Mouse (Mus musculus) G1E (cell line): ENCODE measurements around the gene Polr3gl. TPM values are rescaled to one million over a fixed set of nuclear protein-coding genes. Genes with fewer than 3 reads are reported as not detected.
A peak's percentile ranks its signal among the peaks of the same experiment; 100 is the strongest.

Source experiments
- ATAC-seq: 2 replicates; pipeline ENCODE4 v1.8.0; 2016; ENCODE audit warnings: mild to moderate bottlenecking; ENCODE audit not compliant: insufficient number of reproducible peaks, poor library complexity, low FRiP score, severe bottlenecking; ENCODE audit errors: extremely low read depth
- DNase-seq: peaks from one replicate; pipeline ENCODE4 v3.0.0; 2012; ENCODE audit warnings: low spot score
- H3K27me3 ChIP-seq: 2 replicates; pipeline ENCODE4 v1.6.1; 2012; ENCODE audit warnings: mild to moderate bottlenecking, low read length, inconsistent platforms; ENCODE audit not compliant: insufficient read depth
- H3K36me3 ChIP-seq: replicated peaks from 2 replicates; pipeline ENCODE3; 2012; ENCODE audit warnings: mild to moderate bottlenecking, inconsistent platforms
- H3K4me1 ChIP-seq: 2 replicates; pipeline ENCODE4 v1.6.1; 2012; ENCODE audit warnings: low read depth, low read length, inconsistent platforms, mixed read lengths; ENCODE audit not compliant: insufficient read depth
- H3K4me3 ChIP-seq: 2 replicates; pipeline ENCODE4 v1.5.1; 2012; ENCODE audit warnings: low read depth, mild to moderate bottlenecking, inconsistent platforms, low read length, moderate library complexity, mixed read lengths
- H3K9me3 ChIP-seq: replicated peaks from 2 replicates; pipeline ENCODE4 v1.6.1; 2012; ENCODE audit warnings: inconsistent platforms
- CTCF ChIP-seq: IDR thresholded peaks from 2 replicates; pipeline ENCODE4 v1.5.1; 2012; ENCODE audit warnings: low read depth, low read length, inconsistent platforms, mixed read lengths
- GATA1 ChIP-seq: IDR thresholded peaks from 2 replicates; pipeline ENCODE4 v1.6.1; 2012; ENCODE audit warnings: borderline replicate concordance, low read length, inconsistent platforms, mixed read lengths
- GATA2 ChIP-seq: IDR thresholded peaks from 2 replicates; pipeline ENCODE4 v1.6.1; 2012; ENCODE audit warnings: low read depth, low read length, inconsistent platforms, borderline replicate concordance
- POLR2AphosphoS5 ChIP-seq: IDR thresholded peaks from 2 replicates; pipeline ENCODE4 v1.6.1; 2012; ENCODE audit warnings: low read depth, low read length, inconsistent platforms; ENCODE audit not compliant: insufficient replicate concordance
- TAL1 ChIP-seq: conservative IDR thresholded peaks from 2 replicates; pipeline ENCODE4 v1.6.1; 2012; ENCODE audit warnings: low read depth, low read length, inconsistent platforms, mixed read lengths
- polyA plus RNA-seq: library from polyadenylated mRNA; stranded (reverse); fragments of >175 nt; gene quantifications from 2 replicates; pipeline ENCODE4 v1.2.3, GENCODE M21; 2012
- total RNA-seq, 2 experiments: library from RNA; stranded (forward) in 1 of 2; stranded (reverse) in 1 of 2; fragments of 200-1000 nt in 1 of 2; fragments of >200 nt in 1 of 2; fragmentation: Nextera tagmentation in 1 of 2; gene quantifications; 2 replicates each; pipeline ENCODE4 v1.2.3; 2014 to 2017

The Polr3gl gene
- total RNA-seq (2014; fragmentation: Nextera tagmentation), result 40.0 and 45.7 TPM in 2 replicates
- 35.4 and 40.7 TPM in 2 replicates for total RNA-seq (2017)
- 12.0 and 12.5 TPM in 2 replicates for polyA plus RNA-seq

- Histone ChIP-seq H3K9me3 (peaks cover 8% of the 10 kb centered on the region), H3K4me3 (peak within 1 kb of the TSS; percentile 82), H3K4me1 (peaks cover 47% of the 10 kb centered on the region), H3K27me3 (peaks cover 37% of the 10 kb centered on the region), H3K36me3 (peaks cover 9% of the 10 kb centered on the region)
- TF ChIP-seq TAL1 (no peak), POLR2AphosphoS5 (no peak), GATA1 (no peak), CTCF (no peak), GATA2 (no peak)
- DNase-seq (peak; percentile 96), ATAC-seq (peak; percentile 99)
Measured at GRCm38 (mm10) chr3:96593790-96594560, at the start of gene Polr3gl. Polr3gl (minus strand) TSS chr3:96594181.

DNA sequence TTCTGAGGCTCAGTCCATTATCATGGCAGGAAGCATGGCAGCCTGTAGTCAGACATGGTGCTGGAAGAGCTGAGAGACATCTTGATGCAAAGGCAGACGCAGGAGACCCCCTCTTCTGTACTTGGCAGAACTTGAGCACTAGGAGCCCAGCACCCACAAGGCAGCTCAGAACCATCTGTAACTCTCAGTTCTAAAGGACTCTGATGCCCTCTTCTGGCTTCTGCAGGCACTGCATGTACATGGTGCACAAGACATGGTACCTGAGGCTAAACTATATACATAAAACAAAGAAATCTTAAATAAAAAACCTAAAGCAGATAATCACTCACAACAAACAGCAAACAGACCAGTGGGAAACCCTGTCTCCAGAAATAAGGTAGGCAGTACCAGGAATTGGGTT is 45.2 kb upstream of the Polr3gl start:
- ATAC-seq (0 out of 2 replicates have a peak, but pooled peaks have one; percentile 30), DNase-seq (no peak)
- Histone ChIP-seq H3K27me3 (no peaks in the 10 kb centered on the region), H3K4me3 (no peak overlapping the region), H3K9me3 (no peaks in the 10 kb centered on the region), H3K4me1 (peaks cover 34% of the 10 kb centered on the region), H3K36me3 (peaks cover 73% of the 10 kb centered on the region)
- TF ChIP-seq CTCF, result peak; percentile 58
- TF ChIP-seq GATA2, result no peak

DNA sequence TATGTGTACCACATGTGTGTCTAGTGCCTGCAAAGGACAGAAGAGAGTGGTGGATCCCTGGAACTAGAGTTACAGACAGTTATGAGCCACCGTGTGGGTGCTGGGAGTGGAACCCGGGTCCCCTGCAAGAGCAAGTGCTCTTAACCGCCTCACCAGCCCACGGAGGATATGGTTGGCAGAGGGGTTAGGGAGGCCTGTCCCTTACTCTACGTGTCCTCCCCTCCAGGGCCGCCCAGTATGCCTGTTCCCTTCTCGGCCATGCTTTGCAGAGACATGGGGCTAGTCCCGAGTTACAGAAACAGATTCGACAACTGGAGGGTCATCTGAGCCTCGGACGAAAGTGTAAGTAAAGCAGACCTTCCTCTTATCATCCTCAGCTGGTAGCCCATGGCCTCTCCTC is 42.5 kb upstream of the Polr3gl start:
- Histone ChIP-seq H3K4me3 (peak overlapping the region; percentile 88), H3K9me3 (no peaks in the 10 kb centered on the region), H3K27me3 (no peaks in the 10 kb centered on the region), H3K4me1 (peaks cover 43% of the 10 kb centered on the region), H3K36me3 (peaks cover 72% of the 10 kb centered on the region)
- TF ChIP-seq GATA1, result no peak
- no peak for TF ChIP-seq CTCF
- no peak for TF ChIP-seq POLR2AphosphoS5
- no peak for TF ChIP-seq TAL1
- no peak for TF ChIP-seq GATA2
- ATAC-seq (no peak), DNase-seq (no peak)

DNA sequence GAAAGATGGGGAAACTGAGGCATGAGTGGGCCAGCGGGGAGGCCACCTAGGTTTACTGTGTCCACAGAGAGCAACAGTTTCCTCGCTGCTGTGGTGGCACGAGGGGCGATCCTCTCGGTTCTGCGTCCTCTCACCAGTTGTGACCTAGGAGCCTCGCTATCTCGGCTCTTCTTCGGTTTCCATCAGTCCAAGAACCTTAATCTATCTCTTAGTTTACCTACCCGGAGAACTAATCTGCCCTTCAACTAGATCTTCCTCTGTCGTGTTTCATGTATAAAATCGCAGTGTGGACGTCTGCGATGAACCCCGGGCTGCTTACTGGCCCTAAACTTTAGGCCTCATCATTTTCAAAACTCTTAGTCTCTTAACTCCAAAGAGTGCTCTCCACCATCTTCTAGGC is 41.9 kb upstream of the Polr3gl start:
- no peak for TF ChIP-seq POLR2AphosphoS5
- no peak for TF ChIP-seq CTCF
- TF ChIP-seq TAL1, result no peak
- TF ChIP-seq GATA2, result no peak
- no peak for TF ChIP-seq GATA1
- DNase-seq (no peak), ATAC-seq (no peak)
- Histone ChIP-seq H3K9me3 (no peaks in the 10 kb centered on the region), H3K36me3 (peaks cover 72% of the 10 kb centered on the region), H3K4me1 (peaks cover 45% of the 10 kb centered on the region), H3K4me3 (peak overlapping the region; percentile 88), H3K27me3 (no peaks in the 10 kb centered on the region)

DNA sequence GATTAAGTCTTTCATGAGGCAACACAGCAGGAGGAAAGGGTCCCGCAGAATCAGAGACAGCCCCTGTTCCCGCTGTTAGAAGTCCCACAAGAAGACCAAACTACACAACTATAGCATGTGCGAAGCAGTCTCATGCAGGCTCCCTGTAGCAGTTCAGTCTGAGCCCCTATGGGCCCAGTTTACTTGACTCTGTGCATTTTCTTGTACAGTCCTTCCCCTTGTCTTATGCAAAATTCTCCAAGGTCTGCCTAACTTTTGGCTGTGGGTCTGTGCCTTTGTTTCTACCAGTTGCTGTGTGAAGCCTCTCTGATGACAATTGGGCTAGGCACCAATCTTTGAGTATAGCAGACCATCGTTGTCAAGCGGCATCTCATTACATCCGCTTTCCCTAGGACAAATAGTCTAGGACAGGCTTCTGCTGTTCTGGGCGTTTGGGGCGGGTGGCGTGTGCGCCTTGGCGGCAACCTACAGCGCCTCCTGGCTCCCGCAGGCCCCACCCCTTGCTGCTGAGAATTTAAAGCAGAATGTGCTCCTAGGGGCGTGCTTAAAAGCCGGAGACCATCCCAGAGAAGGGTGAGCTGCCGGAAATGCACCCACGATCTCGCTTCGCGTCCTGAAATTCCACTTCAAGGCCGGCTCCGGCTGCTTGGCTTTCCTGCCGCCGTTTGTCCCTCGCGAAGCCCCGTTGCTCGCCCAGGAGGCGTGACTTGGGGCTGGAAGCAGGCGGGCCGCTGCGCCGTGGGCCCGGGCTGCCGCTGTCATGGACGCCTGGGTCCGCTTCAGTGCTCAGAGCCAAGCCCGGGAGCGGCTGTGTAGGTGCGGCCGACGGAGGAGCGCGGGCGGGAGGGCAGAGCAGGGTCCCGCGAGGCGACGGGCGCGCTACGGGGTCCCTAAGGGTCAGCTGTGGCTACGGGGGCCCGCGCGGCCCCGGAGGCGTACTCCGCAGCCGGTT is 41.2 kb upstream of the Polr3gl start, which contains the start of the genes Pex11b and Gm42957:
Gene Pex11b (plus strand): TSS at position 449 of the 952 bp plus-strand sequence.
Gene Gm42957 (plus strand): TSS at position 547 of the 952 bp plus-strand sequence.
- Histone ChIP-seq H3K9me3 (no peaks in the 10 kb centered on the region), H3K4me1 (peaks cover 49% of the 10 kb centered on the region), H3K4me3 (peak within 1 kb of the TSS; percentile 88), H3K27me3 (no peaks in the 10 kb centered on the region), H3K36me3 (peaks cover 68% of the 10 kb centered on the region)
- peak; percentile 80 for DNase-seq
- ATAC-seq, result peak; percentile 71
- TF ChIP-seq GATA1 (no peak), TAL1 (no peak), POLR2AphosphoS5 (no peak; the same call in 1 of the 2 replicates), CTCF (no peak), GATA2 (no peak)

GRCm38 (mm10) chr3:96634015-96634414 is 40.0 kb upstream of the Polr3gl start:
- no peak overlapping the region for H3K4me3 ChIP-seq
- TF ChIP-seq GATA2 (no peak), GATA1 (no peak), TAL1 (no peak), CTCF (no peak), POLR2AphosphoS5 (no peak)
- H3K36me3 ChIP-seq, result peaks cover 56% of the 10 kb centered on the region
- ATAC-seq, result no peak
- no peak for DNase-seq
- H3K9me3 ChIP-seq, result no peaks in the 10 kb centered on the region
- peaks cover 47% of the 10 kb centered on the region for H3K4me1 ChIP-seq
- H3K27me3 ChIP-seq, result no peaks in the 10 kb centered on the region
